Mouse (Mus musculus) lung, postnatal 0 days (tissue): ENCODE measurements at regions not wholly inside any gene's neighbourhood (a gene's known extent, or its start where the extent isn't known, plus 50 kb on each side); places are given as distances from the start of the nearest gene placed in this dataset.

ENCODE experiments used
- CTCF ChIP-seq: IDR thresholded peaks from 2 replicates; pipeline ENCODE4 v1.5.1; 2016; ENCODE audit warnings: antibody characterized with exemption, mild to moderate bottlenecking
- EP300 ChIP-seq: IDR thresholded peaks from 2 replicates; pipeline ENCODE4 v1.6.1; 2016; ENCODE audit warnings: antibody characterized with exemption, mild to moderate bottlenecking, control low read depth

GRCm38 (mm10) chr10:17417394-17417793, 305.6 kb upstream of the Cited2 start:
- TF ChIP-seq CTCF (no peak), EP300 (no peak)
